Mouse (Mus musculus) spleen, adult 2 months (tissue): ENCODE results near the gene Gm4553.

Source experiments
- CTCF ChIP-seq: fragments of 200-500 bp; IDR thresholded peaks from 2 replicates; pipeline ENCODE4 v1.5.1; 2011; ENCODE audit warnings: mild to moderate bottlenecking, inconsistent platforms; ENCODE audit not compliant: insufficient read depth, insufficient read length, insufficient replicate concordance; ENCODE audit errors: extremely low read depth
- POLR2A ChIP-seq: fragments of 200-500 bp; IDR thresholded peaks from 2 replicates; pipeline ENCODE4 v1.6.1; 2011; ENCODE audit warnings: low read depth, low read length, inconsistent platforms

DNA sequence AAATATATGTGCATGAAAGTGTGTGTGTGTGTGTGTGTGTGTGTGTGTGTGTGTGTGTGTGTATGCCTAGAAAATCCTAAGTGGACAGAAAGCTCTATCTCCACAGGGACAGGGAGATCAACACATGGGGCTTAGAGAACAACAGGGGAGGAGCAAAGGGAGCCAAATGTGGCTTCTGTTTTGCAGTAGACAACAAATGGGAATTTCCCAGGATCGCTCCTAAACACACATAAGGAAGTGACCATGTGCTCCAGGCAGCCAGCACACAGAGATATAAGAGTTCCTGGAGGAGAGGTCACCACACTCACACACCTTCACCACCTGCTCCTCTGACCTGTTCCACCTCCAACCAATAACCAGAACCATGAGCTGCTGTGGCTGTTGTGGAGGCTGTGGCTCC lies 35.5 kb upstream of the Gm4553 start, which contains the start of gene Krtap5-3:
- no peak for TF ChIP-seq POLR2A
- TF ChIP-seq CTCF = no peak
